Mouse (Mus musculus): ENCODE measurements at regions not wholly inside any gene's neighbourhood (a gene's known extent, or its start where the extent isn't known, plus 50 kb on each side); places are given as distances from the start of the nearest gene placed in this dataset.
A peak's percentile ranks its signal among the peaks of the same experiment; 100 is the strongest.

- Histone ChIP-seq H3K4me2 (ENCODE audit: low read depth, severe bottlenecking) (no peak overlapping the region), H3K27me3 (ENCODE audit: control insufficient read depth, insufficient read depth, low read length) (peaks cover 19% of the 10 kb centered on the region; the same call in 1 of the 2 replicates)
Observed at GRCm38 (mm10) chr2:173334856-173335595, 58.7 kb upstream of the Pmepa1 start.

GRCm38 (mm10) chr2:173335859-173336258 lies 59.5 kb upstream of the Pmepa1 start:
- 15% methylated on average over 10 of the region's 10 CpGs for WGBS
- peaks cover 23% of the 10 kb centered on the region for H3K4me1 ChIP-seq (ENCODE audit: control insufficient read depth, insufficient read depth, low read length)
- H3K9ac ChIP-seq (ENCODE audit: low read length): no peak overlapping the region
- no peak overlapping the region for H3K4me2 ChIP-seq (ENCODE audit: low read depth, severe bottlenecking)
- H3K27me3 ChIP-seq (ENCODE audit: control insufficient read depth, insufficient read depth, low read length): peaks cover 19% of the 10 kb centered on the region; the same call in 1 of the 2 replicates
- H3K27ac ChIP-seq (replicated peaks; ENCODE audit: low read depth, low read length): peak overlapping the region; percentile 45; the same call in 1 of the 2 replicates
- H3K9me3 ChIP-seq (ENCODE audit: control insufficient read depth, low read length): no peaks in the 10 kb centered on the region
- DNase-seq (ENCODE audit: low spot score) (no peak), ATAC-seq (ENCODE audit: insufficient number of reproducible peaks, low FRiP score, low TSS enrichment, low read depth) (peak; percentile 31; the same call in 1 of the 2 replicates)
- no peaks in the 10 kb centered on the region for H3K36me3 ChIP-seq (ENCODE audit: control insufficient read depth, insufficient read depth, low read length)
- no peak overlapping the region for H3K4me3 ChIP-seq (ENCODE audit: low read depth, low read length)

More at GRCm38 (mm10) chr2:173334856-173335595, 58.7 kb upstream of the Pmepa1 start:
- 13% methylated on average over 15 of the region's 15 CpGs for WGBS
- Histone ChIP-seq H3K9me3 (ENCODE audit: control insufficient read depth, low read length) (no peaks in the 10 kb centered on the region), H3K27ac (replicated peaks; ENCODE audit: low read depth, low read length) (no peak overlapping the region), H3K9ac (ENCODE audit: low read length) (no peak overlapping the region), H3K4me1 (ENCODE audit: control insufficient read depth, insufficient read depth, low read length) (peaks cover 23% of the 10 kb centered on the region), H3K4me3 (ENCODE audit: low read depth, low read length) (no peak overlapping the region), H3K36me3 (ENCODE audit: control insufficient read depth, insufficient read depth, low read length) (no peaks in the 10 kb centered on the region)
- DNase-seq (ENCODE audit: low spot score): no peak
- ATAC-seq (ENCODE audit: insufficient number of reproducible peaks, low FRiP score, low TSS enrichment, low read depth): no peak

- DNase-seq (ENCODE audit: low spot score) (no peak), ATAC-seq (ENCODE audit: insufficient number of reproducible peaks, low FRiP score, low TSS enrichment, low read depth) (no peak)
- Histone ChIP-seq H3K27ac (replicated peaks; ENCODE audit: low read depth, low read length) (no peak overlapping the region), H3K9ac (ENCODE audit: low read length) (no peak overlapping the region), H3K9me3 (ENCODE audit: control insufficient read depth, low read length) (no peaks in the 10 kb centered on the region), H3K36me3 (ENCODE audit: control insufficient read depth, insufficient read depth, low read length) (no peaks in the 10 kb centered on the region), H3K4me2 (ENCODE audit: low read depth, severe bottlenecking) (no peak overlapping the region), H3K4me3 (ENCODE audit: low read depth, low read length) (no peak overlapping the region), H3K4me1 (ENCODE audit: control insufficient read depth, insufficient read depth, low read length) (peaks cover 25% of the 10 kb centered on the region), H3K27me3 (ENCODE audit: control insufficient read depth, insufficient read depth, low read length) (peaks cover 19% of the 10 kb centered on the region; the same call in 1 of the 2 replicates)
- WGBS: 81% methylated on average over 5 of the region's 5 CpGs
Observed at GRCm38 (mm10) chr2:173337666-173338065, 61.3 kb upstream of the Pmepa1 start.

GRCm38 (mm10) chr2:173338671-173339070 lies 62.3 kb upstream of the Pmepa1 start:
- Histone ChIP-seq H3K27me3 (ENCODE audit: control insufficient read depth, insufficient read depth, low read length) (peaks cover 19% of the 10 kb centered on the region; the same call in 1 of the 2 replicates), H3K27ac (replicated peaks; ENCODE audit: low read depth, low read length) (no peak overlapping the region), H3K9ac (ENCODE audit: low read length) (no peak overlapping the region), H3K36me3 (ENCODE audit: control insufficient read depth, insufficient read depth, low read length) (no peaks in the 10 kb centered on the region), H3K4me3 (ENCODE audit: low read depth, low read length) (no peak overlapping the region), H3K4me2 (ENCODE audit: low read depth, severe bottlenecking) (no peak overlapping the region), H3K9me3 (ENCODE audit: control insufficient read depth, low read length) (no peaks in the 10 kb centered on the region), H3K4me1 (ENCODE audit: control insufficient read depth, insufficient read depth, low read length) (peaks cover 30% of the 10 kb centered on the region)
- ATAC-seq (ENCODE audit: insufficient number of reproducible peaks, low FRiP score, low TSS enrichment, low read depth) (no peak), DNase-seq (ENCODE audit: low spot score) (no peak)
- WGBS: 57% methylated on average over 5 of the region's 5 CpGs

GRCm38 (mm10) chr2:173339211-173339610 lies 62.9 kb upstream of the Pmepa1 start:
- H3K36me3 ChIP-seq (ENCODE audit: control insufficient read depth, insufficient read depth, low read length): no peaks in the 10 kb centered on the region
- no peak overlapping the region for H3K4me3 ChIP-seq (ENCODE audit: low read depth, low read length)

GRCm38 (mm10) chr2:173340044-173340601 lies 63.8 kb upstream of the Pmepa1 start:
- 0 out of 2 replicates have a peak overlapping the region, but pooled peaks have one; percentile 12 for H3K4me3 ChIP-seq (ENCODE audit: low read depth, low read length)
- WGBS: under 1% methylated on average over 26 of the region's 26 CpGs
- peaks cover 7% of the 10 kb centered on the region; the same call in 1 of the 2 replicates for H3K27me3 ChIP-seq (ENCODE audit: control insufficient read depth, insufficient read depth, low read length)
- DNase-seq (ENCODE audit: low spot score): peak; percentile 71
- no peaks in the 10 kb centered on the region for H3K36me3 ChIP-seq (ENCODE audit: control insufficient read depth, insufficient read depth, low read length)
- peak; percentile 38; the same call in 1 of the 2 replicates for ATAC-seq (ENCODE audit: insufficient number of reproducible peaks, low FRiP score, low TSS enrichment, low read depth)
- H3K27ac ChIP-seq (replicated peaks; ENCODE audit: low read depth, low read length): no peak overlapping the region
- H3K4me2 ChIP-seq (ENCODE audit: low read depth, severe bottlenecking): peak overlapping the region; percentile 37
- H3K9ac ChIP-seq (ENCODE audit: low read length): no peak overlapping the region
- H3K4me1 ChIP-seq (ENCODE audit: control insufficient read depth, insufficient read depth, low read length): peaks cover 28% of the 10 kb centered on the region
- 0 out of 2 replicates have a peak, but pooled peaks cover 3% of the 10 kb centered on the region for H3K9me3 ChIP-seq (ENCODE audit: control insufficient read depth, low read length)

More at GRCm38 (mm10) chr2:173339211-173339610, 62.9 kb upstream of the Pmepa1 start:
- no peak overlapping the region for H3K9ac ChIP-seq (ENCODE audit: low read length)
- H3K4me2 ChIP-seq (ENCODE audit: low read depth, severe bottlenecking): no peak overlapping the region
- ATAC-seq (ENCODE audit: insufficient number of reproducible peaks, low FRiP score, low TSS enrichment, low read depth) (no peak), DNase-seq (ENCODE audit: low spot score) (no peak)
- 62% methylated on average over 3 of the region's 3 CpGs for WGBS
- H3K27me3 ChIP-seq (ENCODE audit: control insufficient read depth, insufficient read depth, low read length): peaks cover 16% of the 10 kb centered on the region; the same call in 1 of the 2 replicates
- no peak overlapping the region for H3K27ac ChIP-seq (replicated peaks; ENCODE audit: low read depth, low read length)
- 0 out of 2 replicates have a peak, but pooled peaks cover 1% of the 10 kb centered on the region for H3K9me3 ChIP-seq (ENCODE audit: control insufficient read depth, low read length)
- H3K4me1 ChIP-seq (ENCODE audit: control insufficient read depth, insufficient read depth, low read length): peaks cover 30% of the 10 kb centered on the region

- DNase-seq (ENCODE audit: low spot score): no peak
- Histone ChIP-seq H3K4me3 (ENCODE audit: low read depth, low read length) (no peak overlapping the region), H3K9me3 (ENCODE audit: control insufficient read depth, low read length) (0 out of 2 replicates have a peak, but pooled peaks cover 3% of the 10 kb centered on the region), H3K27me3 (ENCODE audit: control insufficient read depth, insufficient read depth, low read length) (0 out of 2 replicates have a peak, but pooled peaks cover 5% of the 10 kb centered on the region), H3K4me1 (ENCODE audit: control insufficient read depth, insufficient read depth, low read length) (peaks cover 19% of the 10 kb centered on the region), H3K27ac (replicated peaks; ENCODE audit: low read depth, low read length) (no peak overlapping the region), H3K36me3 (ENCODE audit: control insufficient read depth, insufficient read depth, low read length) (no peaks in the 10 kb centered on the region), H3K4me2 (ENCODE audit: low read depth, severe bottlenecking) (no peak overlapping the region), H3K9ac (ENCODE audit: low read length) (peak overlapping the region; percentile 41)
- 44% methylated on average over 16 of the region's 16 CpGs for WGBS
- peak; percentile 23; the same call in 1 of the 2 replicates for ATAC-seq (ENCODE audit: insufficient number of reproducible peaks, low FRiP score, low TSS enrichment, low read depth)
Observed at GRCm38 (mm10) chr2:173342605-173343260, 66.4 kb upstream of the Pmepa1 start.

GRCm38 (mm10) chr2:173343665-173344064 lies 67.3 kb upstream of the Pmepa1 start:
- Histone ChIP-seq H3K4me2 (ENCODE audit: low read depth, severe bottlenecking) (no peak overlapping the region), H3K9me3 (ENCODE audit: control insufficient read depth, low read length) (0 out of 2 replicates have a peak, but pooled peaks cover 3% of the 10 kb centered on the region), H3K4me1 (ENCODE audit: control insufficient read depth, insufficient read depth, low read length) (peaks cover 19% of the 10 kb centered on the region), H3K27ac (replicated peaks; ENCODE audit: low read depth, low read length) (no peak overlapping the region), H3K36me3 (ENCODE audit: control insufficient read depth, insufficient read depth, low read length) (no peaks in the 10 kb centered on the region), H3K4me3 (ENCODE audit: low read depth, low read length) (no peak overlapping the region), H3K27me3 (ENCODE audit: control insufficient read depth, insufficient read depth, low read length) (0 out of 2 replicates have a peak, but pooled peaks cover 5% of the 10 kb centered on the region), H3K9ac (ENCODE audit: low read length) (no peak overlapping the region)
- 84% methylated on average over 2 of the region's 2 CpGs for WGBS
- no peak for DNase-seq (ENCODE audit: low spot score)
- ATAC-seq (ENCODE audit: insufficient number of reproducible peaks, low FRiP score, low TSS enrichment, low read depth): no peak

Measured in limb, embryonic 11.5 days (tissue).